Mouse (Mus musculus) heart, adult 2 months (tissue): ENCODE results near the gene Spock2.

Source experiments
- CTCF ChIP-seq: fragments of 200-600 bp; IDR thresholded peaks from 2 replicates; pipeline ENCODE4 v1.8.1; 2022; ENCODE audit warnings: antibody characterized with exemption, mild to moderate bottlenecking, moderate library complexity
- POLR2A ChIP-seq: fragments of 200-500 bp; IDR thresholded peaks from 2 replicates; pipeline ENCODE4 v1.6.1; 2011; ENCODE audit warnings: mild to moderate bottlenecking, low read depth, low read length, control low read depth; ENCODE audit not compliant: insufficient read depth

- TF ChIP-seq CTCF (no peak), POLR2A (no peak)
These were observed 27.5 kb downstream of the Spock2 start for GRCm38 (mm10) chr10:60133501-60133900.
